Mouse (Mus musculus): ENCODE measurements around the gene Mad1l1. TPM values are rescaled to one million over a fixed set of nuclear protein-coding genes. Genes with fewer than 3 reads are reported as not detected.

The Mad1l1 gene
- polyA plus RNA-seq, 1 experiment from 2014 or later: 43.1 TPM

- ATAC-seq: no peak
- WGBS: 81% methylated on average over 3 of the region's 3 CpGs
- no peak overlapping the region for H3K4me2 ChIP-seq
- peaks cover 8% of the 10 kb centered on the region; the same call in 1 of the 2 replicates for H3K36me3 ChIP-seq (ENCODE audit: poor library complexity, severe bottlenecking)
- H3K4me3 ChIP-seq: no peak overlapping the region
- H3K4me1 ChIP-seq: peaks cover 38% of the 10 kb centered on the region
- H3K27ac ChIP-seq: peak overlapping the region; percentile 72; the same call in 1 of the 2 replicates
- H3K9me3 ChIP-seq (replicated peaks): no peaks in the 10 kb centered on the region
- H3K27me3 ChIP-seq: no peaks in the 10 kb centered on the region
- H3K9ac ChIP-seq: no peak overlapping the region
Observed at GRCm38 (mm10) chr5:140114512-140115060, 206.8 kb downstream of the Mad1l1 start.

GRCm38 (mm10) chr5:140113281-140113680 is 208.1 kb downstream of the Mad1l1 start:
- WGBS: 98% methylated on average over 2 of the region's 2 CpGs
- ATAC-seq: no peak
- peaks cover 8% of the 10 kb centered on the region; the same call in 1 of the 2 replicates for H3K36me3 ChIP-seq (ENCODE audit: poor library complexity, severe bottlenecking)
- H3K27me3 ChIP-seq: no peaks in the 10 kb centered on the region
- H3K4me2 ChIP-seq: no peak overlapping the region
- no peak overlapping the region for H3K27ac ChIP-seq
- H3K4me1 ChIP-seq: peaks cover 26% of the 10 kb centered on the region
- H3K9ac ChIP-seq: no peak overlapping the region
- no peak overlapping the region for H3K4me3 ChIP-seq
- H3K9me3 ChIP-seq (replicated peaks): no peaks in the 10 kb centered on the region

- WGBS: 79% methylated on average over 3 of the region's 3 CpGs
- Histone ChIP-seq H3K9ac (no peak overlapping the region), H3K4me1 (peaks cover 6% of the 10 kb centered on the region), H3K27ac (no peak overlapping the region), H3K9me3 (replicated peaks) (no peaks in the 10 kb centered on the region), H3K27me3 (no peaks in the 10 kb centered on the region), H3K4me2 (no peak overlapping the region), H3K4me3 (no peak overlapping the region), H3K36me3 (ENCODE audit: poor library complexity, severe bottlenecking) (no peaks in the 10 kb centered on the region; the same call in 1 of the 2 replicates)
- ATAC-seq: no peak
Observed at GRCm38 (mm10) chr5:140110024-140110423, 211.3 kb downstream of the Mad1l1 start.

GRCm38 (mm10) chr5:140107907-140108306 is 213.4 kb downstream of the Mad1l1 start:
- WGBS: 87% methylated on average over 2 of the region's 2 CpGs
- H3K4me3 ChIP-seq: no peak overlapping the region
- H3K27me3 ChIP-seq: no peaks in the 10 kb centered on the region
- no peak for ATAC-seq
- peaks cover 3% of the 10 kb centered on the region for H3K4me1 ChIP-seq
- no peak overlapping the region for H3K4me2 ChIP-seq
- H3K36me3 ChIP-seq (ENCODE audit: poor library complexity, severe bottlenecking): no peaks in the 10 kb centered on the region; the same call in 1 of the 2 replicates
- H3K27ac ChIP-seq: no peak overlapping the region
- no peak overlapping the region for H3K9ac ChIP-seq
- no peaks in the 10 kb centered on the region for H3K9me3 ChIP-seq (replicated peaks)

- Histone ChIP-seq H3K27ac (no peak overlapping the region), H3K4me3 (no peak overlapping the region), H3K9ac (no peak overlapping the region), H3K36me3 (ENCODE audit: poor library complexity, severe bottlenecking) (no peaks in the 10 kb centered on the region; the same call in 1 of the 2 replicates), H3K27me3 (no peaks in the 10 kb centered on the region), H3K9me3 (replicated peaks) (no peaks in the 10 kb centered on the region), H3K4me1 (peaks cover 20% of the 10 kb centered on the region), H3K4me2 (no peak overlapping the region)
- ATAC-seq: no peak
- WGBS: 89% methylated on average over 3 of the region's 3 CpGs
Observed at GRCm38 (mm10) chr5:140106051-140106450, 215.3 kb downstream of the Mad1l1 start.

GRCm38 (mm10) chr5:140104891-140105290 is 216.5 kb downstream of the Mad1l1 start:
- no peak for ATAC-seq
- H3K4me2 ChIP-seq: no peak overlapping the region
- H3K27me3 ChIP-seq: no peaks in the 10 kb centered on the region
- WGBS: 88% methylated on average over 1 of the region's 1 CpGs
- no peaks in the 10 kb centered on the region for H3K9me3 ChIP-seq (replicated peaks)
- no peaks in the 10 kb centered on the region; the same call in 1 of the 2 replicates for H3K36me3 ChIP-seq (ENCODE audit: poor library complexity, severe bottlenecking)
- H3K4me1 ChIP-seq: peaks cover 32% of the 10 kb centered on the region
- no peak overlapping the region for H3K4me3 ChIP-seq
- H3K27ac ChIP-seq: no peak overlapping the region
- H3K9ac ChIP-seq: no peak overlapping the region

GRCm38 (mm10) chr5:140102731-140103130 is 218.6 kb downstream of the Mad1l1 start:
- Histone ChIP-seq H3K27ac (no peak overlapping the region; the same call in 1 of the 2 replicates), H3K4me2 (no peak overlapping the region), H3K4me1 (peaks cover 42% of the 10 kb centered on the region), H3K9me3 (replicated peaks) (no peaks in the 10 kb centered on the region), H3K9ac (no peak overlapping the region), H3K36me3 (ENCODE audit: poor library complexity, severe bottlenecking) (no peaks in the 10 kb centered on the region; the same call in 1 of the 2 replicates), H3K4me3 (no peak overlapping the region), H3K27me3 (no peaks in the 10 kb centered on the region)
- no peak for ATAC-seq
- 83% methylated on average over 8 of the region's 8 CpGs for WGBS

GRCm38 (mm10) chr5:140101409-140102009 is 219.8 kb downstream of the Mad1l1 start:
- WGBS: 65% methylated on average over 14 of the region's 14 CpGs
- H3K36me3 ChIP-seq (ENCODE audit: poor library complexity, severe bottlenecking): no peaks in the 10 kb centered on the region; the same call in 1 of the 2 replicates
- ATAC-seq: peak; percentile 55
- H3K4me2 ChIP-seq: no peak overlapping the region
- H3K4me1 ChIP-seq: peaks cover 51% of the 10 kb centered on the region
- H3K27ac ChIP-seq: peak overlapping the region; percentile 40
- H3K9ac ChIP-seq: peak overlapping the region; percentile 12; the same call in 1 of the 2 replicates
- H3K27me3 ChIP-seq: no peaks in the 10 kb centered on the region
- no peaks in the 10 kb centered on the region for H3K9me3 ChIP-seq (replicated peaks)
- no peak overlapping the region for H3K4me3 ChIP-seq

GRCm38 (mm10) chr5:140098711-140099110 is 222.6 kb downstream of the Mad1l1 start:
- Histone ChIP-seq H3K4me3 (no peak overlapping the region), H3K27ac (no peak overlapping the region), H3K4me1 (peaks cover 79% of the 10 kb centered on the region), H3K27me3 (no peaks in the 10 kb centered on the region), H3K9me3 (replicated peaks) (no peaks in the 10 kb centered on the region), H3K9ac (no peak overlapping the region), H3K36me3 (ENCODE audit: poor library complexity, severe bottlenecking) (no peaks in the 10 kb centered on the region), H3K4me2 (no peak overlapping the region)
- no peak for ATAC-seq
- WGBS: 75% methylated on average over 5 of the region's 5 CpGs

- 17% methylated on average over 2 of the region's 2 CpGs for WGBS
- H3K9me3 ChIP-seq (replicated peaks): no peaks in the 10 kb centered on the region
- H3K27me3 ChIP-seq: no peaks in the 10 kb centered on the region
- H3K9ac ChIP-seq: no peak overlapping the region
- peak; percentile 81 for ATAC-seq
- no peaks in the 10 kb centered on the region for H3K36me3 ChIP-seq (ENCODE audit: poor library complexity, severe bottlenecking)
- H3K4me1 ChIP-seq: peaks cover 84% of the 10 kb centered on the region
- no peak overlapping the region for H3K4me3 ChIP-seq
- peak overlapping the region; percentile 82 for H3K27ac ChIP-seq
- peak overlapping the region; percentile 16; the same call in 1 of the 2 replicates for H3K4me2 ChIP-seq
Observed at GRCm38 (mm10) chr5:140095203-140095602, 226.1 kb downstream of the Mad1l1 start.

- Histone ChIP-seq H3K27ac (peak overlapping the region; percentile 69), H3K36me3 (ENCODE audit: poor library complexity, severe bottlenecking) (peaks cover 2% of the 10 kb centered on the region; the same call in 1 of the 2 replicates), H3K4me1 (peaks cover 72% of the 10 kb centered on the region), H3K4me2 (no peak overlapping the region), H3K27me3 (no peaks in the 10 kb centered on the region), H3K9ac (no peak overlapping the region), H3K4me3 (no peak overlapping the region), H3K9me3 (replicated peaks) (no peaks in the 10 kb centered on the region)
- 73% methylated on average over 8 of the region's 8 CpGs for WGBS
- no peak for ATAC-seq
Observed at GRCm38 (mm10) chr5:140093489-140093888, 227.9 kb downstream of the Mad1l1 start.

- 72% methylated on average over 11 of the region's 11 CpGs for WGBS
- Histone ChIP-seq H3K4me2 (no peak overlapping the region), H3K9me3 (replicated peaks) (no peaks in the 10 kb centered on the region), H3K4me1 (peaks cover 70% of the 10 kb centered on the region), H3K27me3 (no peaks in the 10 kb centered on the region), H3K27ac (peak overlapping the region; percentile 63; the same call in 1 of the 2 replicates), H3K4me3 (no peak overlapping the region), H3K36me3 (ENCODE audit: poor library complexity, severe bottlenecking) (peaks cover 14% of the 10 kb centered on the region), H3K9ac (no peak overlapping the region)
- peak; percentile 48 for ATAC-seq
Observed at GRCm38 (mm10) chr5:140091601-140092000, 229.8 kb downstream of the Mad1l1 start.

Data from forebrain, embryonic 13.5 days (tissue).